Mouse (Mus musculus) MEL (cell line): ENCODE results near the gene Atg4a. TPM values are rescaled to one million over a fixed set of nuclear protein-coding genes. Genes with fewer than 3 reads are reported as not detected.

Experiments
- DNase-seq: peaks from one replicate; pipeline ENCODE4 v3.0.0; 2011; ENCODE audit warnings: low read depth, low spot score
- H3K27ac ChIP-seq: 2 replicates; pipeline ENCODE4 v1.5.1; 2012; ENCODE audit warnings: low read depth, mild to moderate bottlenecking, control low read depth, low read length, moderate library complexity; ENCODE audit not compliant: control insufficient read depth
- H3K27me3 ChIP-seq, 2 experiments: fragments of 150-350 bp in 1 of 2; sonication (generic) in 1 of 2; 2 replicates each; pipeline ENCODE4 v1.6.1; 2012; ENCODE audit warnings: low read length in 2 of 2, mild to moderate bottlenecking in 2 of 2, improper control_type of control experiment in 1 of 2, moderate library complexity in 1 of 2; ENCODE audit not compliant: insufficient read depth in 2 of 2, control insufficient read depth in 1 of 2
- H3K36me3 ChIP-seq, 2 experiments: 2 replicates each; pipeline ENCODE4 v1.6.1; 2012 to 2014; ENCODE audit warnings: low read length in 2 of 2, improper control_type of control experiment in 1 of 2, inconsistent platforms in 1 of 2, mild to moderate bottlenecking in 1 of 2; ENCODE audit not compliant: insufficient read depth in 2 of 2, control insufficient read depth in 1 of 2
- H3K4me1 ChIP-seq, 2 experiments: fragments of 150-350 bp in 1 of 2; sonication (generic) in 1 of 2; 2 replicates each; pipeline ENCODE4 v1.6.1; 2012; ENCODE audit warnings: low read length in 2 of 2, improper control_type of control experiment in 1 of 2, mild to moderate bottlenecking in 1 of 2; ENCODE audit not compliant: insufficient read depth in 2 of 2, control insufficient read depth in 1 of 2
- H3K4me3 ChIP-seq, 2 experiments: fragments of 150-350 bp in 1 of 2; sonication (generic) in 1 of 2; 2 replicates each; pipeline ENCODE4 v1.5.1; 2012; ENCODE audit warnings: low read depth in 2 of 2, low read length in 2 of 2, mild to moderate bottlenecking in 2 of 2, moderate library complexity in 2 of 2, control low read depth in 1 of 2, improper control_type of control experiment in 1 of 2; ENCODE audit not compliant: control insufficient read depth in 1 of 2, insufficient read depth in 1 of 2
- H3K79me2 ChIP-seq: 2 replicates; pipeline ENCODE4 v1.6.1; 2012; ENCODE audit warnings: mild to moderate bottlenecking, low read length, moderate library complexity; ENCODE audit not compliant: control insufficient read depth, poor library complexity, insufficient read depth
- H3K9ac ChIP-seq: 2 replicates; pipeline ENCODE4 v1.6.1; 2012; ENCODE audit warnings: low read depth, mild to moderate bottlenecking, control low read depth, low read length, moderate library complexity; ENCODE audit not compliant: control insufficient read depth, poor library complexity, severe bottlenecking
- H3K9me3 ChIP-seq: fragments of 150-350 bp; sonication (generic); replicated peaks from 2 replicates; pipeline ENCODE4 v1.6.1; 2012; ENCODE audit warnings: mild to moderate bottlenecking, low read length, improper control_type of control experiment, moderate library complexity; ENCODE audit not compliant: insufficient read depth
- CHD1 ChIP-seq: IDR thresholded peaks from 2 replicates; pipeline ENCODE4 v1.6.1; 2012; ENCODE audit warnings: low read depth, mild to moderate bottlenecking, inconsistent platforms, low read length, improper control_type of control experiment
- CHD2 ChIP-seq: IDR thresholded peaks from 2 replicates; pipeline ENCODE4 v1.6.1; 2011; ENCODE audit warnings: low read length, improper control_type of control experiment
- CTCF ChIP-seq, 3 experiments: IDR thresholded peaks in 2 of 3; conservative IDR thresholded peaks in 1 of 3; 2 replicates each; pipeline ENCODE4 v1.5.1; 2011 to 2012; ENCODE audit warnings: low read length in 3 of 3, low read depth in 2 of 3, mild to moderate bottlenecking in 2 of 3, improper control_type of control experiment in 1 of 3, inconsistent platforms in 1 of 3, mixed read lengths in 1 of 3, moderate library complexity in 1 of 3; ENCODE audit not compliant: control insufficient read depth in 1 of 3, insufficient read depth in 1 of 3, poor library complexity in 1 of 3, severe bottlenecking in 1 of 3
- ELF1 ChIP-seq: IDR thresholded peaks from 2 replicates; pipeline ENCODE4 v1.6.1; 2014; ENCODE audit warnings: low read depth, mild to moderate bottlenecking, inconsistent platforms, low read length, improper control_type of control experiment, moderate library complexity
- EP300 ChIP-seq, 2 experiments: IDR thresholded peaks; 2 replicates each; pipeline ENCODE4 v1.6.1; 2011; ENCODE audit warnings: improper control_type of control experiment in 2 of 2, low read length in 2 of 2, low read depth in 1 of 2, mild to moderate bottlenecking in 1 of 2
- ETS1 ChIP-seq: IDR thresholded peaks from 2 replicates; pipeline ENCODE4 v1.6.1; 2012; ENCODE audit warnings: low read depth, mild to moderate bottlenecking, inconsistent platforms, low read length, improper control_type of control experiment, moderate library complexity
- HCFC1 ChIP-seq: IDR thresholded peaks from 2 replicates; pipeline ENCODE4 v1.6.1; 2012; ENCODE audit warnings: low read depth, mild to moderate bottlenecking, inconsistent platforms, low read length, improper control_type of control experiment, moderate library complexity
- JUND ChIP-seq: IDR thresholded peaks from 2 replicates; pipeline ENCODE4 v1.6.1; 2011; ENCODE audit warnings: low read depth, mild to moderate bottlenecking, improper control_type of control experiment, low read length
- KAT2A ChIP-seq: conservative IDR thresholded peaks from 2 replicates; pipeline ENCODE4 v1.6.1; 2012; ENCODE audit warnings: low read depth, low read length, improper control_type of control experiment, inconsistent platforms
- MAFK ChIP-seq: IDR thresholded peaks from 2 replicates; pipeline ENCODE4 v1.6.1; 2011; ENCODE audit warnings: low read depth, mild to moderate bottlenecking, low read length, improper control_type of control experiment, borderline replicate concordance
- MXI1 ChIP-seq: IDR thresholded peaks from 2 replicates; pipeline ENCODE4 v1.6.1; 2011; ENCODE audit warnings: mild to moderate bottlenecking, low read depth, low read length, improper control_type of control experiment
- MYB ChIP-seq: IDR thresholded peaks from 2 replicates; pipeline ENCODE4 v1.6.1; 2011; ENCODE audit warnings: mild to moderate bottlenecking, low read depth, low read length, improper control_type of control experiment
- NELFE ChIP-seq: IDR thresholded peaks from 2 replicates; pipeline ENCODE4 v1.6.1; 2011; ENCODE audit warnings: low read depth, low read length, improper control_type of control experiment
- NRF1 ChIP-seq: IDR thresholded peaks from 2 replicates; pipeline ENCODE4 v1.6.1; 2014; ENCODE audit warnings: low read depth, mild to moderate bottlenecking, inconsistent platforms, low read length, improper control_type of control experiment, moderate library complexity; ENCODE audit not compliant: poor library complexity, insufficient read depth, severe bottlenecking
- POLR2AphosphoS2 ChIP-seq: IDR thresholded peaks from 2 replicates; pipeline ENCODE4 v1.6.1; 2011; ENCODE audit warnings: low read length, improper control_type of control experiment
- POLR2AphosphoS5 ChIP-seq: IDR thresholded peaks from 2 replicates; pipeline ENCODE4 v1.6.1; 2012; ENCODE audit warnings: low read depth, borderline replicate concordance, mild to moderate bottlenecking, inconsistent platforms, low read length, moderate library complexity, mixed read lengths
- RAD21 ChIP-seq: IDR thresholded peaks from 2 replicates; pipeline ENCODE4 v1.6.1; 2011; ENCODE audit warnings: mild to moderate bottlenecking, low read depth, low read length, improper control_type of control experiment
- RCOR1 ChIP-seq: IDR thresholded peaks from 2 replicates; pipeline ENCODE4 v1.6.1; 2012; ENCODE audit warnings: low read depth, mild to moderate bottlenecking, inconsistent platforms, low read length, improper control_type of control experiment
- TCF12 ChIP-seq: IDR thresholded peaks from 2 replicates; pipeline ENCODE4 v1.6.1; 2014; ENCODE audit warnings: low read depth, mild to moderate bottlenecking, inconsistent platforms, low read length, improper control_type of control experiment, moderate library complexity
- UBTF ChIP-seq: IDR thresholded peaks from 2 replicates; pipeline ENCODE4 v1.6.1; 2012; ENCODE audit warnings: low read depth, mild to moderate bottlenecking, inconsistent platforms, low read length, improper control_type of control experiment, moderate library complexity, borderline replicate concordance; ENCODE audit not compliant: insufficient read depth
- ZC3H11A ChIP-seq: IDR thresholded peaks from 2 replicates; pipeline ENCODE4 v1.6.1; 2012; ENCODE audit warnings: low read depth, mild to moderate bottlenecking, inconsistent platforms, low read length, improper control_type of control experiment
- ZKSCAN1 ChIP-seq: IDR thresholded peaks from 2 replicates; pipeline ENCODE4 v1.6.1; 2012; ENCODE audit warnings: low read depth, mild to moderate bottlenecking, inconsistent platforms, low read length, improper control_type of control experiment, moderate library complexity
- ZNF384 ChIP-seq: IDR thresholded peaks from 2 replicates; pipeline ENCODE4 v1.6.1; 2012; ENCODE audit warnings: low read depth, mild to moderate bottlenecking, inconsistent platforms, low read length, improper control_type of control experiment
- polyA plus RNA-seq, 2 experiments: library from polyadenylated mRNA; stranded (reverse) in 1 of 2; unstranded in 1 of 2; fragments of >175 nt in 1 of 2; fragments of >200 nt in 1 of 2; gene quantifications; 2 replicates each; pipeline versions ENCODE4 v1.2.1 to v1.2.4; 2012; ENCODE audit warnings: low replicate concordance in 2 of 2, low read depth in 1 of 2; ENCODE audit not compliant: insufficient read length in 2 of 2, insufficient read depth in 1 of 2, missing spikeins in 1 of 2
- total RNA-seq: library from RNA; depleted of rRNA; stranded (reverse); fragments of 300-350 nt; gene quantifications from 2 replicates; pipeline ENCODE4 v1.2.3, GENCODE M21; 2012

The Atg4a gene
- total and polyA plus RNA-seq, 3 experiments, result 16.3 to 20.7 TPM; not detected in 1

GRCm38 (mm10) chrX:140979546-140979945 is 22.8 kb downstream of the Atg4a start:
- TF ChIP-seq ELF1 (peak; percentile 44; the same call in 1 of the 2 replicates), CTCF (IDR thresholded peaks at IDR 0.05 in 2 of 3, conservative IDR thresholded peaks at IDR 0.05 in 1 of 3; ENCODE audit: control insufficient read depth in 1 of 3, insufficient read depth in 1 of 3, low read depth in 2 of 3, low read length in 3 of 3, poor library complexity in 1 of 3, severe bottlenecking in 1 of 3) (no peak), MAFK (no peak), JUND (no peak), KAT2A (no peak), CHD2 (no peak), ETS1 (peak; percentile 31; the same call in 1 of the 2 replicates), EP300 (IDR thresholded peaks at IDR 0.05; ENCODE audit: low read depth in 1 of 2, low read length in 2 of 2) (0 out of 4 replicates have a peak, but pooled peaks of 1 of the 2 experiments have one; percentile 10), RCOR1 (no peak), MYB (no peak), ZNF384 (no peak), CHD1 (no peak), TCF12 (peak; percentile 19; the same call in 1 of the 2 replicates), NRF1 (no peak), POLR2AphosphoS2 (no peak), ZKSCAN1 (no peak), HCFC1 (0 out of 2 replicates have a peak, but pooled peaks have one; percentile 27), NELFE (no peak), POLR2AphosphoS5 (no peak), UBTF (no peak), RAD21 (no peak), MXI1 (no peak), ZC3H11A (no peak)
- Histone ChIP-seq H3K4me1 (peaks cover 8 to 20% of the 10 kb centered on the region in 2 experiments), H3K9me3 (no peaks in the 10 kb centered on the region), H3K36me3 (peaks cover 0 to 22% of the 10 kb centered on the region in 2 experiments; a peak in 2 of 4 replicates), H3K9ac (no peak overlapping the region), H3K4me3 (no peak overlapping the region), H3K27ac (no peak overlapping the region), H3K79me2 (no peaks in the 10 kb centered on the region), H3K27me3 (no peaks in the 10 kb centered on the region)
- peak; percentile 64 for DNase-seq
